Mouse (Mus musculus): ENCODE measurements around the gene Opn3. TPM values are rescaled to one million over a fixed set of nuclear protein-coding genes. Genes with fewer than 3 reads are reported as not detected.

Gene Opn3
- under 1 TPM in 1 of 2 experiments, not detected in 1; 0.53 TPM for total RNA-seq (2023)

DNA sequence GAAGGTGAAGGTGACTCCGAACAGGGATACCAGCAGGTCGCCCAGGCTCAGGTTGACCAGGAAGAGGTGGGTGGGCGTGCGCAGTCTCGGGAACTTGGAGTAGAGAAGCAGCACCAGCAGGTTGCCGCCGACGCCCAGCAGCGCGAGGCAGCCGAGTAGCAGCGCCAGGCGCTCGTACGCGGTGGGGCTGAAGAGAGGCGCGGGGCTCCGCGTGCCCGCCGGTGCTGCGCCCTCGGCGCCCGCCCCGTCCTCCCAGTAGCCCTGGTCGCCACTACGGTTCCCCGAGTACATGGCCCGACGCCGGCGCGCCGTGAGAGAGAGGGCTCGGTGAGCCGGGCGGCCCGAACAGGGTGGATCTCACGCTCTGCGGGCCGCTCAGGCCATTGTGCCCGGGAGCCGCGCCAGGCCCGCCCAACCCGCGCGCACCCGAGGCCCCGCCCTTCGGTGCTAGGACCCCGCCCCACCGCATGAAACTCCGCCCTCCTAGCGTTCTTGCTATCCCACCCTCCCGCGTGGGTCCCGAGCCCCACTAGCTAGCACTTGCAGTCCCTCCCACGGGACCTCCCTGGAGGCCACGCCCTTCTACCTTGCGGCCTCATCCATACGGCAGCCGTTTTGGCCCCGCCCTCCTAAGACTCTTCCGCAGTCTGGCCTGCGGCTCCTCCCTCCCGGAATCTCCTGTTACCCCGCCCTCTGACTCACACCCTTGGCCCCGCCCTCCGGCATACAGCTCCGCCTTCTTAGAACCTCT, at the start of gene Opn3, which contains the start of gene Chml:
Gene Opn3 (minus strand): TSS at position 531 of the 751 bp plus-strand sequence.
Gene Chml (minus strand): TSS at position 656 of the 751 bp plus-strand sequence.

DNA sequence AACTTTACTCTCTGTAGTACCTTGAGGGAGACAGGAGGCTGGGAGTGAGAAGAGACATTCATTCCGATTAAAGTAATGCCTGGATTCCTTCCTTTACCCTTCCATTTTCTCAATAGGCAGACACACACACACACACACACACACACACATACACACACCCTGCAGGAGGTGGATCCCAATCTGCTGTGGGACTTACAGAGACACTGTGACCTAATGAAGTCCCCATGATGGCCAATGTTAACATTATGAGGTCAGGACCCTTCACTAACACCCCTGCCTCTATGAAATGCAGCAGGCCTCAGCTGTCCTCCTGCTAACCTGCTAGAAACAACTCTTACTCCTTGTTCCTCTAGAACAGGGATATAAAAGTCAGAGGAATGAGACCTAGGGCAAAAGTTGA, 5.7 kb upstream of the Opn3 start, which contains the start of gene Wdr64:
Gene Wdr64 (plus strand): TSS at position 301 of the 400 bp plus-strand sequence.

DNA sequence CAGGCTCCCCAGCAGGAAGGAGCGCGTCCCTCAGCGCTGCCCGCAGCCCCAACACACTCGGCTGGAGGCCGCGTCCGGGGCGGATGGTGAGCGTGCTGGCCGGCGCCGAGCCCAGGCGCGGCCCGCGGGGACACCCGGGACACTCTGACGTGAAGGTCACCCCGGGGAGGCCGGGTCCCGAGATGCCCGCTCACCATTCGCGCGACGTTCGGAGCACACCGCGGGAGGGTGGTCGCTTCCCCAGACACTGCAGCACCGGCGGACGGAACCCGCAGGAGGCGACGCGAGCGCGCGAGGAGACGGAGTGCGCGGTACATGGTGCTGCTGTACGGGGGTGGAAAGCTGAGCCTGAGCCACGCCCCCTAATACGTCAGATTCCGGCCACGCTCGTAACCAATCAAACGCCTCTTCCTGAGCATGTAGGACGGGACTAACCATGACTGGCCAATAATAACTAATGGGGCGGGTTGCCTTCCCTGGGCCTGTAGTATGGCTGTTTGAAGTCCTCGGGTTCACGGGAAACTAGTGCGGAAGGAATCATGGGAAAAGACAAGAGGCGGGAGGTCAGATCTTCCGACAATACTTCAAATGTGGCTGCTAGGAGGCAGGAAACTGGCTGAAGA, 67.2 kb downstream of the Opn3 start, which contains the start of gene Fh1:
Gene Fh1 (minus strand): TSS at position 379 of the 623 bp plus-strand sequence.

DNA sequence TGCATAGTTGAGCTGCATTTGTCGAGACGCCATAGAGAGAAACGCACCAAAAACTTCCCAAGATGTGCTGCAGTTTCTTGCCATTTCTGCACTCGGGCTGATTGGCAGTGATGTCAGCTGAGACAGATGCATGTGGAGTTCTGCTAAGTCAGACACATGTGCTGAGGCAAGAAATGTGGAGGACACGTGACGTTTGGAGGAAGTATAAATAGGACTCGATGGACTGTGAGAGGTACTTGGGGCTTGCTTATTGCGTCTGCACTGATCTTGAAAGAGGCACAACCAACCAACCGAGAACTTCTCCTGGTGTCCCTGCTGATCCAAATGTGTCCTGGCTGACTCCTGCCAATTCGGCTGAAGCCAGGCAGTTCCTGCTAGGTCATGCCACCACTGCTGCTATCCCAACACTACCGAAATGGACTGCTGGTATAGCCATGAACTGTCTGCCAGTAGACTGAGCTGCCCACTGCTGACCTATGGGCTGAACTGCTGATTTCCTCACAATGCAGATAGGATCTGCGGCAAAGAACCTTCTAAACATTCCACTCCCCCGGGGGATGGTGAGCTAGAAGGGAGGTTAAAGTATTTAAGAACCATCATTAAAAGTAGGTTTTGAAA, 72.7 kb downstream of the Opn3 start, which contains the start of gene Kmo:
Gene Kmo (plus strand): TSS at position 568 of the 618 bp plus-strand sequence.

Other genes starting within 250 kb of the Opn3 start
- not detected for gene Rgs7, start 200.3 kb downstream of the Opn3 start, total RNA-seq (2023)
- gene Kmo, start 72.4 kb downstream of the Opn3 start, total RNA-seq (2023), result 1 to 10 TPM; 1.8 to 2.9 TPM
- gene Fh1, start 67.1 kb downstream of the Opn3 start, total RNA-seq (2023), result 10 to 100 TPM; 26.5 to 32.2 TPM
- gene Chml, start 125 bp upstream of the Opn3 start, total RNA-seq (2023), result 1 to 10 TPM; 6.4 to 8.4 TPM
- gene Wdr64, start 5.8 kb upstream of the Opn3 start, total RNA-seq (2023), result not detected
- 1 to 10 TPM; 2.7 to 3.0 TPM for gene Exo1, start 187.8 kb upstream of the Opn3 start, total RNA-seq (2023)
- not detected for gene Gm38100, start 227.6 kb upstream of the Opn3 start, total RNA-seq (2023)

All from T-cell, adult 66 days (primary cell).